Mouse (Mus musculus): ENCODE results near the gene Tmod1. TPM values are rescaled to one million over a fixed set of nuclear protein-coding genes. Genes with fewer than 3 reads are reported as not detected.
A peak's percentile ranks its signal among the peaks of the same experiment; 100 is the strongest.

Gene Tmod1
- polyA plus RNA-seq, 1 experiment from 2014 or later: 3.3 TPM

DNA sequence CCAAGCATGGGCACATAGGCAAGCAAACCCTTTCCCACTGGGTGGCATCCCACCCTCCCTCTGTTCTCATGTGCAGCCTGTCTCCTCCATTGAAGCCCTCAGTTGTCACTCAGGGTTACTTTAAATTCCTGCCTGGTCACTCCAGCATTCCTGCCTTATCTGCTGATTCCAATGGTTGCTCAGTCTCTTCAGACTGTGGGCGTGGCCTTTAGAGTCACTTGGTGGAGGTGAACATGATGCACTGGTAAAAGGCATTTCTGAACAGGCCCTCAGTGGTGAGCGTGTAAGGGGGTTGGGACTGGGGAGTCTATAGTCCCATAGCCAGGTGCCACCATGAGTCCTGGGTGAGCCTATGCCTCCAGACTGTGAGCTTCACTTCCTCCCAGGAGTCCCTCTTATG lies 5.5 kb upstream of the Tmod1 start:
- H3K27ac ChIP-seq: no peak overlapping the region
- ATAC-seq: peak; percentile 31; the same call in 1 of the 2 replicates

DNA sequence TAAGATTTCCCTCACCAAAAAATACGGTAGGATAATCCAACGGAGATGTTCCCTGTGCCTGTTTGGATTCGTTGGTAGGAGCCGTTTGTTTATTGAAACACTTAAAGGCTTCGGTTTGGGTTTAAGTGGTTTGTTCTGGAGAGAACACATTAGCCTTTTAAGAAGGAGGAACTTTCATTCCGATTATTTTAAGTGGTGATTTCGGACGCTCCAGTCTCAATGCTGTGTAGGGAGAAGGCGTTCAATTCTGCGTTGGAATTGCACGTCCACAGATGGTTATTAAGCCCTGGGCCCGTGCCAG lies 194 bp upstream of the Tmod1 start:
- WGBS: 7% methylated on average over 12 of the region's 12 CpGs
- Histone ChIP-seq H3K36me3 (0 out of 2 replicates have a peak, but pooled peaks cover 2% of the 10 kb centered on the region), H3K4me2 (replicated peaks) (peak overlapping the region; percentile 100), H3K9me3 (no peaks in the 10 kb centered on the region), H3K4me1 (replicated peaks) (peaks cover 20% of the 10 kb centered on the region; the same call in 1 of the 2 replicates), H3K9ac (peak overlapping the region; percentile 53), H3K27me3 (replicated peaks) (peaks cover 38% of the 10 kb centered on the region), H3K4me3 (replicated peaks) (peak overlapping the region; percentile 63), H3K27ac (no peak overlapping the region)
- no peak for ATAC-seq

More for the DNA sequence above, 5.5 kb upstream of the Tmod1 start:
- 0 out of 2 replicates have a peak, but pooled peaks cover 12% of the 10 kb centered on the region for H3K27me3 ChIP-seq (replicated peaks)
- no peak overlapping the region for H3K9ac ChIP-seq
- H3K9me3 ChIP-seq: no peaks in the 10 kb centered on the region
- no peak overlapping the region for H3K4me3 ChIP-seq (replicated peaks)
- H3K4me2 ChIP-seq (replicated peaks): no peak overlapping the region
- 59% methylated on average over 2 of the region's 2 CpGs for WGBS
- 0 out of 2 replicates have a peak, but pooled peaks cover 2% of the 10 kb centered on the region for H3K36me3 ChIP-seq
- no peaks in the 10 kb centered on the region for H3K4me1 ChIP-seq (replicated peaks)

DNA sequence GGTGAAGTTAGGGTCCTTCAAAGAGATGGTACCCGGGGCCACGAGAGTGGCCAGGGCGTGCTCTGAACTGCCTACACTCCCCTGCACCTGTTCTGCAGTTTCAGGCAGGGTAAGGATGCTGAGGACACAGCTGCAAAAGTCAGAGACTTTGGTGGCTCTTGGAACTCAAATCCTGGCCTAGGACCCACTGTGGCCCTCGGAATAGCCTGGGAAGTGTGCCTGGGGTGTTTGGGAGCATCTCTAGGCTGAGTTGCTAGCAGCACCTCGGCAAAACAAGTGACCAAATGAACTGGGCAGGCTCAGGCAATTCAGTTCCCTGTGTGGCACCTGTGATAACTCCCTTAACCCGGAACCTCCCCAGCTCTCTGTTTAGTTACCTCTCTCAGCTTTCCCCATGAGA lies 1.2 kb downstream of the Tmod1 start:
- ATAC-seq: no peak
- peaks cover 38% of the 10 kb centered on the region for H3K27me3 ChIP-seq (replicated peaks)
- H3K9me3 ChIP-seq: no peaks in the 10 kb centered on the region
- WGBS: 19% methylated on average over 6 of the region's 6 CpGs
- H3K36me3 ChIP-seq: no peaks in the 10 kb centered on the region
- peak overlapping the region; percentile 100 for H3K4me2 ChIP-seq (replicated peaks)
- H3K9ac ChIP-seq: no peak overlapping the region
- peak overlapping the region; percentile 63 for H3K4me3 ChIP-seq (replicated peaks)
- no peak overlapping the region for H3K27ac ChIP-seq
- peaks cover 20% of the 10 kb centered on the region; the same call in 1 of the 2 replicates for H3K4me1 ChIP-seq (replicated peaks)

DNA sequence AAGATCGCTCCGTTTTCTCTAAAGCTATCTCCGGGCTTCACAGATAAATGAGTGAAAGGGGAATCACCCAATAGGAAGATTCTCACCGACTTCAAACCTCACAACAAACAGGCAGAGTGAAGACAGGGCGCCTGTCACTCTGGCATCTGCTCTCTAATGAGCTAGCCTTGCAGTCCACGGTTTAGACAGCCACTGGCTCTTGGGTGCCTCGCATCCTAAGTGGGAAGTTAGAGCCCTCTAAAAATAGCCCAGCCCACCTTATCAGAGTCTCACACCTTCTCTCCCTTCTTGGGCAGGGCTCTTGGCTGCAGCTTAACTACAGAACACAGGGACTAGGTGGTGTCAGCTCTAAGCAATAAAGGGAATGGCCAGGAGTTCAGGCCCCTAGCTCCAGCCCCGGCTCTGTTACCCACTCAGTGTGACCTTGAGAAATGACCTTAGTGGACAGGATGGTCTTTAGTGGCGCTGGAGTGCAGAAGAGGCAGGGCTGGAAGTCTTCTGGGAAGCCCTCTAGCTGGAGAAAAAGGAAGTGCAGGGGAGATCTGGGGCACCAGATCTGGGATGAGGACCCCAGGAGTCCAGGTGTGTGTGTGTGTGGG lies 2.0 kb downstream of the Tmod1 start:
- 8% methylated on average over 9 of the region's 9 CpGs for WGBS
- Histone ChIP-seq H3K9ac (no peak overlapping the region), H3K4me3 (replicated peaks) (no peak overlapping the region), H3K4me2 (replicated peaks) (no peak overlapping the region; the same call in 1 of the 2 replicates), H3K27me3 (replicated peaks) (peaks cover 38% of the 10 kb centered on the region), H3K36me3 (no peaks in the 10 kb centered on the region), H3K9me3 (no peaks in the 10 kb centered on the region), H3K4me1 (replicated peaks) (peaks cover 20% of the 10 kb centered on the region; the same call in 1 of the 2 replicates), H3K27ac (no peak overlapping the region)
- ATAC-seq: peak; percentile 55

DNA sequence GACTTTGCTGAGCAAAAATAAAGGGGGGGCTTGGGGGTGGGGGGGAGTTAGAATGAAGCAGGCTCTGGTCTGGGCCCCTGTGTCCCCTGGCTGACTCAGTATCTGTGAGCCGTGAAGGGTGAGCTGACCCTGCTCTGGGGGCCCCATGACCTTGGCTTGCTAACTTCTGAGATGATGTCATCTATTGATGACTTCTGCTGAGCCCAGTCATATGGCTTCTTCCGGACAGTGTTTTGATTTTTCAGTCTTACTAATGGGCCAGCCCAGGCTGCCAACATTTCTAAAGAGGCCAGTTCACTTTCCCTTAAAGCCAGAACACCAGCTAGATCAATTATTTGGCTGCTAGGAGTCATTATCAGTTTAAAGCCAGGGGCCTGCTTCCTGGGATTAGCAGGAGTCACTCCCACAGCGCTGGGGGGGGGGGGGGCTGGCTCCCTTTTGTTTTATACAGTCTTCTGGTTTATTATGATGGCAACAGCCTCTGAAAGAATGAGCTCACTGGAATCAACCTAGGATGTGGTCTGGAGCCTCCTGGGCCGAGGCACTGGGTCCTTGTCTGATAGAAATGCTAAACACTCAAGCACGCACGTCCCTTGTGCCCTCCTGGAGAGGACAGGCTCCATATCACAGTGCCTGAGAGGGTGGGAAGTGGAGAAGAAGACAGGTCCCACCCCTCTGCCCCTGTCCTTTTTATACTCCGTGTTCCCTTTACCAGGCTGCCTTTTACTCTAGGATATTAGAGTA lies 3.2 kb downstream of the Tmod1 start:
- Histone ChIP-seq H3K9me3 (no peaks in the 10 kb centered on the region), H3K27ac (no peak overlapping the region), H3K27me3 (replicated peaks) (peaks cover 38% of the 10 kb centered on the region), H3K9ac (no peak overlapping the region), H3K4me3 (replicated peaks) (no peak overlapping the region), H3K4me1 (replicated peaks) (peaks cover 20% of the 10 kb centered on the region; the same call in 1 of the 2 replicates), H3K4me2 (replicated peaks) (no peak overlapping the region; the same call in 1 of the 2 replicates), H3K36me3 (no peaks in the 10 kb centered on the region)
- peak; percentile 55; the same call in 1 of the 2 replicates for ATAC-seq
- 33% methylated on average over 7 of the region's 7 CpGs for WGBS

DNA sequence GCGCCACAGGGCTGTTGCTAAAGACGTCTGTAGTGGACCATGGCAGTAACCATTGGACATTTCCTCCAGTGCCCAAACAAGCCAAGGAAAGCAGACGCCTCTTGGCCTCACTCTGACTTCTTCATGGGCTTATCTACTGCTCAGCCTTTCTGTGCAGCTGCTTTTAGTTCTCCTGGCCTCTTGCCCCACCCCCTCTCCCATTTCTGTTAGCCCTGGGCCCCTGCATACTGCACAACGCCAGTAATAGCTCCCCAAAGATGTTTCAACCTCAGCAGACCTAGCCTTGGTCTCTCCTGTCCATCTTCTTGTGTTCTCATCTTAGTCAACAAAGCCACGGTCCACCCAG lies 3.7 kb downstream of the Tmod1 start:
- WGBS: 49% methylated on average over 5 of the region's 5 CpGs

DNA sequence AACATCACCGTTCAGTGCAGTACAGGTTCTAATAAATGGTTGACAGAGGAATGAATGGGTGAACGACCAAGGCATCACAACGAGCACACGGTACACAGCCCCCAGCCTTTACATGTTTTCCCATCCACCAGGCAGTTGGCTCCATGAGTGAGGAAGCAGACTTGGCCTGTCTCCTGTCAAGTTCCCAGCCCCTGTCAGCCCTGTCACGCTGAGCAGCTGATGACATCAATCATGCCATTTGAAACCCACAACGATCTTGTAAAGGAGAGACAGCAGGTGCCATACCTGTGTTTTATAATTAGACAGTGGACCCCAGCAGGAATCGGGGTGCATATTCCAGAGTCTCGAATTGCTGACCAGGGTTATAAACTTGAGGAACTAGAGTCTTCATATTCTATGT lies 4.6 kb downstream of the Tmod1 start:
- H3K9me3 ChIP-seq: no peaks in the 10 kb centered on the region
- H3K4me3 ChIP-seq (replicated peaks): no peak overlapping the region
- H3K27ac ChIP-seq: no peak overlapping the region
- WGBS: 61% methylated on average over 8 of the region's 8 CpGs
- H3K4me2 ChIP-seq (replicated peaks): no peak overlapping the region
- H3K4me1 ChIP-seq (replicated peaks): peaks cover 20% of the 10 kb centered on the region; the same call in 1 of the 2 replicates
- H3K9ac ChIP-seq: no peak overlapping the region
- H3K36me3 ChIP-seq: no peaks in the 10 kb centered on the region
- peaks cover 27% of the 10 kb centered on the region for H3K27me3 ChIP-seq (replicated peaks)
- ATAC-seq: no peak

More for the DNA sequence above, 3.7 kb downstream of the Tmod1 start:
- Histone ChIP-seq H3K36me3 (no peaks in the 10 kb centered on the region), H3K4me1 (replicated peaks) (peaks cover 20% of the 10 kb centered on the region; the same call in 1 of the 2 replicates), H3K4me3 (replicated peaks) (no peak overlapping the region), H3K27ac (no peak overlapping the region), H3K27me3 (replicated peaks) (peaks cover 34% of the 10 kb centered on the region), H3K4me2 (replicated peaks) (no peak overlapping the region; the same call in 1 of the 2 replicates), H3K9ac (no peak overlapping the region), H3K9me3 (no peaks in the 10 kb centered on the region)
- 0 out of 2 replicates have a peak, but pooled peaks have one; percentile 24 for ATAC-seq

DNA sequence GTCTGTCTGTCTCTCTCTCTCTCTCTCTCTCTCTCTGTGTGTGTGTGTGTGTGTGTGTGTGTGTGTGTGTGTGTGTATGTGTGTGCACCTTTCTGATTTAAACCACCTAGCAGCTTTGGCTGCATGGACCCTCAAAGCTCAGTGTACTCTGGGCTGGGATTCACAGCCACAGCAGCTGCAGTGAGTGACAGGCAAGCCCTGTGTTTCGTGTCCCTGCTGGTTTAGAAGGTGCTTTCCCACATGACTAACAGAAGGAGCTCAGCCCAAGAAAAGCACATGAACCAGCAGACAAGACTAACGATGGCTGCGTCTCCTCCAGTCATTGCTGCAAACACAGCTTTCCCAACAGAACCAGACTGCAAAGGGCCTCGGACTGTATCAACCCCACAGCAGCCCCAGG lies 9.2 kb downstream of the Tmod1 start:
- Histone ChIP-seq H3K27me3 (replicated peaks) (no peaks in the 10 kb centered on the region), H3K36me3 (no peaks in the 10 kb centered on the region), H3K4me2 (replicated peaks) (no peak overlapping the region), H3K9me3 (no peaks in the 10 kb centered on the region), H3K4me3 (replicated peaks) (no peak overlapping the region), H3K9ac (no peak overlapping the region), H3K4me1 (replicated peaks) (no peaks in the 10 kb centered on the region), H3K27ac (no peak overlapping the region)
- 67% methylated on average over 4 of the region's 4 CpGs for WGBS
- no peak for ATAC-seq

DNA sequence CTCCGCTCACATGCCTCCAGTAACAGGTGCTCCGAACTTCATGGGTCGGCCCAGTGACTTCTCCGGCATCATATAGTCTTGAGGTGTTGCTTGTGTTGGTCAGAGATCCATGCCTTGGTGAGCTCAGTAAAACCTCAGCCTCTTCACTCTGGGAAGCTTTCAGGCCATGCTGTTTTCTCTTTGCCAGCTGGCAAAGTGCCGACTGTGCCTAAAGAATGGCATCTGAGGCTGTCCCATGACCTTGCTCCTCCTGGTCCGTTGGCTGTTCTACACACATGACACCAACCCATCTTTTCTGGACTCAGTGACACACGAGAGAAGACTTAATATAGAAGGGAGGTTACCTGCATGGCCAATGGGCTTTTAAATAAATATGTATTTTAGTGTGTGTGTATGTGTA lies 9.7 kb downstream of the Tmod1 start:
- 88% methylated on average over 7 of the region's 7 CpGs for WGBS
- Histone ChIP-seq H3K27me3 (replicated peaks) (no peaks in the 10 kb centered on the region), H3K9ac (no peak overlapping the region), H3K36me3 (no peaks in the 10 kb centered on the region), H3K9me3 (no peaks in the 10 kb centered on the region), H3K4me3 (replicated peaks) (no peak overlapping the region), H3K4me1 (replicated peaks) (no peaks in the 10 kb centered on the region), H3K27ac (no peak overlapping the region), H3K4me2 (replicated peaks) (no peak overlapping the region)
- ATAC-seq: no peak

DNA sequence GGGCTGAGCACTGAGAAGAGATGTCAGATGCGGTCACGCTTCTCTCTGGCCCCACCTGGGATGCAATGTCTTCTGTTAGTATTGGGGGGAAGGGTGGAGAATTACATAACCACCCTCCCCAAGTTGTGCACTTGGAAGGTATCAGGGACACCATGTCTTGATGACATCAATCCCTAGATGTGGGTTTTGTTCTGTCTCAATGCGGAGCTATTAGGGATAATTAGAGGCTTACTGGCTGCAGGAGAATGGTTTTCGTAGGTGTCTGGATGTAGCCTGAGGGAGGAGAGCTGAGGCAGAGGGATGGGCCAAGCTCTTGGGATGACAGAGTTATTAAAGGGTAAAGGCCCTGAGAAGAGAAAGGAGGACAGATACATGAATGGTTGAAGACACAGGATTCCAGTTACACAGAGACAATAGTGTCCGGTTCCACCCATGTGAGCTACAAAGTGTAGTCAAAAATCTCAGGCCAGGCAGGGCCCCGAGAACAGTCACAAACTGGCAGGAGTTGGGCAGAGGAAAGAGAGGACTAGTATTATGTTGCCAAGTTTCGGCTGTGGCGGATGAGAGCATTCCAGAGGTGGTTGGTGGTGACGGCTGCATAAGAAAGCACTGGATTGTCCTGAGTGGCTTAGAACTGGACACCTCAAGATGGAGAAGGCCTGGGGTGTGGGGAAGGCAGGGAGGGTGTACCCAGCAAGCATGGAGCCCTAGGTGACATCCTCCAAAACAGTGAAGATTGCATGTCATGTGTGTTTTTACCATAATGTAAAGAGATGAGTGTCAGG lies 14.8 kb downstream of the Tmod1 start:
- Histone ChIP-seq H3K27me3 (replicated peaks) (no peaks in the 10 kb centered on the region), H3K36me3 (no peaks in the 10 kb centered on the region), H3K4me3 (replicated peaks) (no peak overlapping the region), H3K4me2 (replicated peaks) (no peak overlapping the region), H3K27ac (no peak overlapping the region), H3K9ac (no peak overlapping the region), H3K9me3 (no peaks in the 10 kb centered on the region), H3K4me1 (replicated peaks) (no peaks in the 10 kb centered on the region)
- 90% methylated on average over 9 of the region's 9 CpGs for WGBS
- ATAC-seq: no peak

DNA sequence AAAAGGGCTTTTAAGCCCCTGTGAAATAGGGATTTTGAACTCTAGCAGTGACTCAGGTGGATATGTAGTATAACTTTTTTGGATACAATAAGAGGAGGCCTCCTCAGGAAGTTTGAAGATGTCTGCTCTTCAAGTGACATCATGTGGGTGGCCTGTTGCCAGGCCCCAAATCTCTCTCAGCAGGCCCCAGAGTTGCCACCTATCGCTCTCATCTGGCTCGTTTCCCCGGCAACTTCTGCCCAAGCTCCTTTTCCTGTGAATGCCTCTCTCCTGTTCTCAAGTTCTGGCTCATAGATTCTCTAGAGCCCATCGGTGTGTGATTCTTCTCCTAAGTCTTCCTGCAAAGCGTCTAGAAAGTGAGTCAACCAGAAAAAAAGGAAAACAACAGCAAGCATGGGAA lies 17.4 kb downstream of the Tmod1 start:
- no peak overlapping the region for H3K4me2 ChIP-seq (replicated peaks)
- no peak for ATAC-seq
- no peak overlapping the region for H3K4me3 ChIP-seq (replicated peaks)
- no peak overlapping the region for H3K27ac ChIP-seq
- WGBS: 93% methylated on average over 5 of the region's 5 CpGs
- H3K9me3 ChIP-seq: no peaks in the 10 kb centered on the region
- H3K4me1 ChIP-seq (replicated peaks): no peaks in the 10 kb centered on the region
- H3K27me3 ChIP-seq (replicated peaks): no peaks in the 10 kb centered on the region
- no peaks in the 10 kb centered on the region for H3K36me3 ChIP-seq
- H3K9ac ChIP-seq: no peak overlapping the region

DNA sequence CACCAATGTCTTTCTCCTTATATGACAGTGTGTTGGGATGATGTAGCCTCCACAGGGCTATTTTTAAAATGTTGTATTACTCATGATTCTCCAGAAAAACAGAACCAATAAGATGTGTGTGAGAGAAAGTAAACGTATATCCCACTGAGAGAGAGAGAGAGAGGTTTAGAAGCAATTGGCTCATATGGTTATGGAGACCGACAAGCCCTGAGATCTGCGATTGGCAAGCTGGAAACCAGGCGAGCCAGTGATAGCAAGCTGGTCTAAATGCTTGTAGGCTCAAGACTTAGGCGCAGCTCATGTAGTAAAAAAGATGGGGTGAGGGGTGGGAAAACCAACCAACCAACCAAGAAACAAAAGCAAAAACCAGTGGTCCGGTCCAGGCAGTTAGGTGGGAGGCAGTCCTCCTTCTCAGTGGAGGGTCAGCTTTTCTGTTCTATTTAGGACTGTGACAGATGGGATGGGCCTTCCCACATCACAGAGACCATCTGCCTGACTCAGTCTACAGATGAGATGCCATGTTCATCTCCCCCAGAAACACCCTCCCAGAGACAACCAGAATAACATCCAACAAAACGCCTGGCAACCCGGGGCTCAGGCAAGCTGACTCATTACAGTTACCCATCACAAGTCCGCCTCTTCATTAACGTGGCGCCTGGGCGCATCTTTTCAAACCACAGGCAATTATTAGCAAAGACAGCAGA lies 22.7 kb downstream of the Tmod1 start:
- no peaks in the 10 kb centered on the region for H3K9me3 ChIP-seq
- H3K27me3 ChIP-seq (replicated peaks): no peaks in the 10 kb centered on the region
- no peak overlapping the region for H3K4me3 ChIP-seq (replicated peaks)
- H3K4me2 ChIP-seq (replicated peaks): no peak overlapping the region
- no peak overlapping the region for H3K27ac ChIP-seq
- H3K4me1 ChIP-seq (replicated peaks): no peaks in the 10 kb centered on the region
- no peak for ATAC-seq
- no peak overlapping the region for H3K9ac ChIP-seq
- no peaks in the 10 kb centered on the region for H3K36me3 ChIP-seq
- 89% methylated on average over 12 of the region's 12 CpGs for WGBS

Data from intestine, embryonic 15.5 days (tissue).